Mouse (Mus musculus): ENCODE results near the gene Narfl.

DNA sequence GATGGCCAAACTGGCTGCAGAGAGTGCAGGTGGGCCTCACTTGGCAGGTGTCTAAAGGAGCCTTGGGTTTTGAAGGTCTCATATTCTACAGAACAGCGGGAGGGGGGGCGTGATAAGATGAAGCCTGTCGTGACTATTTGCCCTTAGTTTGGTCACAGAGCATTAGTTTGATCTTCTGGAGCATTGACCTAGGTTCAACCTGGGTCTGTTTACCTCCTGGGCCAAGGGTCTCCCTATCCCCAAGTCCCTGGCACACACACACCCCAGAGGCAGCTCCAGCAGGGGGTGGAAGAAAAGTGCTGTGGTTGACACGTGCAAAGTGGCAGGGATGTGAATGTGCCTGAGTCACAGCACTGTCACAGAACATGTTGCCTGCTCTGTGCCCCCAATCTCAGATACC is 37.3 kb downstream of the Narfl start:
- no peak for TF ChIP-seq POLR2A (IDR thresholded peaks at IDR 0.05; ENCODE audit: insufficient read length, low read depth)
- TF ChIP-seq TCF12 (IDR thresholded peaks at IDR 0.05; ENCODE audit: insufficient read depth, poor library complexity, severe bottlenecking): no peak
- TF ChIP-seq MYOG (IDR thresholded peaks at IDR 0.05; ENCODE audit: control insufficient read depth in 1 of 3, insufficient read depth in 1 of 3, insufficient read length in 2 of 3, low read depth in 2 of 3): no peak

Measured in myocyte (in vitro differentiated cells).